Mouse (Mus musculus) heart, adult 2 months (tissue): ENCODE measurements at regions not wholly inside any gene's neighbourhood (a gene's known extent, or its start where the extent isn't known, plus 50 kb on each side); places are given as distances from the start of the nearest gene placed in this dataset.

Source experiments
- CTCF ChIP-seq: fragments of 200-600 bp; IDR thresholded peaks from 2 replicates; pipeline ENCODE4 v1.8.1; 2022; ENCODE audit warnings: antibody characterized with exemption, mild to moderate bottlenecking, moderate library complexity
- POLR2A ChIP-seq: fragments of 200-500 bp; IDR thresholded peaks from 2 replicates; pipeline ENCODE4 v1.6.1; 2011; ENCODE audit warnings: mild to moderate bottlenecking, low read depth, low read length, control low read depth; ENCODE audit not compliant: insufficient read depth

GRCm38 (mm10) chr8:90761947-90762346 is 55.2 kb downstream of the Gm19935 start:
- TF ChIP-seq CTCF (no peak), POLR2A (no peak)
